Mouse (Mus musculus) stomach, postnatal 0 days (tissue): ENCODE data around the gene Ms4a8a.

Experiments
- CTCF ChIP-seq: IDR thresholded peaks from 2 replicates; pipeline ENCODE4 v1.5.1; 2016; ENCODE audit warnings: antibody characterized with exemption, low read depth, mild to moderate bottlenecking, moderate library complexity
- EP300 ChIP-seq: optimal IDR thresholded peaks from 2 replicates; pipeline ENCODE3; 2016; ENCODE audit warnings: antibody characterized with exemption

- TF ChIP-seq CTCF (no peak), EP300 (no peak)
These were observed 48.8 kb upstream of the Ms4a8a start for GRCm38 (mm10) chr19:11129702-11130101.
